Mouse (Mus musculus) liver, postnatal 0 days (tissue): ENCODE measurements around the gene Pip4k2a.

Experiments
- CTCF ChIP-seq: sonication (generic); IDR thresholded peaks from 2 replicates; pipeline ENCODE4 v1.5.1; 2016; ENCODE audit warnings: antibody characterized with exemption, low read depth
- EP300 ChIP-seq: IDR thresholded peaks from 2 replicates; pipeline ENCODE4 v1.6.1; 2016; ENCODE audit warnings: antibody characterized with exemption, low read depth, mild to moderate bottlenecking

DNA sequence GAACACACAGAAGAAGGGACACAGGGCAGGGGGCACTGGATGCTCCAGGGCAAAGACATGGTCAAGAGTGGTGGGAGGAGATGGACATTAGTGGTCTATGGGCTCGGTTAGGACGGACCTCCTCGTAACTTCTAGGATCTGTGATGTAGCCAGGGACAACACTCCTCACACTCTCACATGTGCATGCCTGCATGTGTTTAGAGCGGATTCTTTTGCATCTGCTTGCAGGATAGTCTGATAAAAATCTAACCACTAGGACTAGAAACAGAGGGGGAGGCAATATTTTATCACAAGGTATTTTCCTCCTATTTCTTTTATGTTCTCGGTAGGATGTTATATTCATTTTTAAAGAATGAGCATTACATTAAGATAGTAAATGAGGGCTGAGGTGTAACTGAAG, 38.4 kb downstream of the Pip4k2a start:
- TF ChIP-seq CTCF (no peak), EP300 (no peak)
